Mouse (Mus musculus) hindbrain, embryonic 10.5 days (tissue): ENCODE results near the gene Canx. TPM values are rescaled to one million over a fixed set of nuclear protein-coding genes. Genes with fewer than 3 reads are reported as not detected.

ENCODE experiments used
- DNase-seq: peaks from one replicate; pipeline ENCODE4 v3.0.0-alpha.2; 2017; ENCODE audit warnings: low spot score
- H3K27ac ChIP-seq: fragments of 300-500 bp; sonication (generic); 2 replicates; pipeline ENCODE4 v1.5.1; 2016; ENCODE audit warnings: mild to moderate bottlenecking, moderate library complexity
- H3K27me3 ChIP-seq: fragments of 300-500 bp; sonication (generic); 2 replicates; pipeline ENCODE4 v1.6.1; 2016; ENCODE audit warnings: mild to moderate bottlenecking; ENCODE audit not compliant: poor library complexity, insufficient read depth, severe bottlenecking
- H3K36me3 ChIP-seq: fragments of 300-500 bp; sonication (generic); 2 replicates; pipeline ENCODE4 v1.6.1; 2016; ENCODE audit warnings: mild to moderate bottlenecking, moderate library complexity
- H3K4me1 ChIP-seq: fragments of 300-500 bp; sonication (generic); replicated peaks from 2 replicates; pipeline ENCODE4 v1.6.1; 2016; ENCODE audit warnings: mild to moderate bottlenecking
- H3K4me3 ChIP-seq: fragments of 300-500 bp; sonication (generic); 2 replicates; pipeline ENCODE4 v1.5.1; 2016; ENCODE audit warnings: mild to moderate bottlenecking, moderate library complexity
- H3K9me3 ChIP-seq: fragments of 300-500 bp; sonication (generic); 2 replicates; pipeline ENCODE4 v1.6.1; 2016; ENCODE audit warnings: mild to moderate bottlenecking, moderate library complexity
- WGBS: fragments of 180-500 bp; shearing (Covaris S2); methylation state at CpG from one replicate; pipeline ENCODE4 v1.1.7; 2016; 5-methylcytosine and 5-hydroxymethylcytosine counted together
- polyA plus RNA-seq: library from polyadenylated mRNA; unstranded; fragments of >200 nt; fragmentation: Nextera tagmentation; extraction: Ambion mirVana; gene quantifications from 2 replicates; pipeline ENCODE4 v1.2.1, GENCODE M21; 2016

Canx gene
- polyA plus RNA-seq, 1 experiment from 2014 or later = 242 TPM

- Histone ChIP-seq H3K4me3 (peak overlapping the region; percentile 65), H3K27me3 (peaks cover 45% of the 10 kb centered on the region), H3K27ac (peak overlapping the region; percentile 83), H3K36me3 (no peaks in the 10 kb centered on the region), H3K4me1 (peaks cover 10% of the 10 kb centered on the region), H3K9me3 (no peaks in the 10 kb centered on the region)
- peak; percentile 67 for DNase-seq
- WGBS = 2% methylated on average over 74 of the region's 74 CpGs
Measured at GRCm38 (mm10) chr11:50358950-50359861, 33.7 kb upstream of the Canx start.

GRCm38 (mm10) chr11:50355395-50355794 is 29.9 kb upstream of the Canx start:
- Histone ChIP-seq H3K4me1 (peaks cover 10% of the 10 kb centered on the region), H3K9me3 (no peaks in the 10 kb centered on the region), H3K27me3 (peaks cover 25% of the 10 kb centered on the region), H3K36me3 (no peaks in the 10 kb centered on the region), H3K27ac (no peak overlapping the region), H3K4me3 (no peak overlapping the region)
- 61% methylated on average over 1 of the region's 1 CpGs for WGBS
- no peak for DNase-seq

GRCm38 (mm10) chr11:50354851-50355250 is 29.4 kb upstream of the Canx start:
- Histone ChIP-seq H3K9me3 (no peaks in the 10 kb centered on the region), H3K27ac (no peak overlapping the region), H3K4me1 (peaks cover 10% of the 10 kb centered on the region), H3K4me3 (no peak overlapping the region), H3K36me3 (no peaks in the 10 kb centered on the region), H3K27me3 (peaks cover 23% of the 10 kb centered on the region)
- WGBS = 77% methylated on average over 3 of the region's 3 CpGs
- DNase-seq = no peak

GRCm38 (mm10) chr11:50354162-50354561 is 28.7 kb upstream of the Canx start, which contains the start of gene Cby3:
Cby3 (plus strand) TSS chr11:50354462.
- Histone ChIP-seq H3K27ac (no peak within 1 kb of the TSS), H3K4me3 (no peak within 1 kb of the TSS), H3K27me3 (peaks cover 18% of the 10 kb centered on the region), H3K36me3 (no peaks in the 10 kb centered on the region), H3K4me1 (peaks cover 5% of the 10 kb centered on the region), H3K9me3 (no peaks in the 10 kb centered on the region)
- DNase-seq = no peak

GRCm38 (mm10) chr11:50352177-50352576 is 26.7 kb upstream of the Canx start:
- Histone ChIP-seq H3K27me3 (no peaks in the 10 kb centered on the region), H3K4me1 (no peaks in the 10 kb centered on the region), H3K27ac (no peak overlapping the region), H3K4me3 (no peak overlapping the region), H3K9me3 (no peaks in the 10 kb centered on the region), H3K36me3 (no peaks in the 10 kb centered on the region)
- no peak for DNase-seq
- WGBS = 88% methylated on average over 2 of the region's 2 CpGs

GRCm38 (mm10) chr11:50346256-50347032 is 21.0 kb upstream of the Canx start:
- no peak for DNase-seq
- H3K9me3 ChIP-seq = no peaks in the 10 kb centered on the region
- WGBS = 92% methylated on average over 9 of the region's 9 CpGs
- no peaks in the 10 kb centered on the region for H3K4me1 ChIP-seq
- H3K36me3 ChIP-seq = no peaks in the 10 kb centered on the region
- no peak overlapping the region for H3K27ac ChIP-seq
- H3K27me3 ChIP-seq = no peaks in the 10 kb centered on the region
- H3K4me3 ChIP-seq = no peak overlapping the region

- Histone ChIP-seq H3K36me3 (no peaks in the 10 kb centered on the region), H3K27ac (no peak overlapping the region), H3K4me3 (no peak overlapping the region), H3K9me3 (no peaks in the 10 kb centered on the region), H3K4me1 (no peaks in the 10 kb centered on the region), H3K27me3 (no peaks in the 10 kb centered on the region)
- DNase-seq = no peak
- WGBS = 87% methylated on average over 4 of the region's 4 CpGs
Measured at GRCm38 (mm10) chr11:50345486-50345885, 20.0 kb upstream of the Canx start.

GRCm38 (mm10) chr11:50336891-50337290 is 11.4 kb upstream of the Canx start:
- Histone ChIP-seq H3K9me3 (no peaks in the 10 kb centered on the region), H3K36me3 (no peaks in the 10 kb centered on the region), H3K4me3 (no peak overlapping the region), H3K27ac (no peak overlapping the region), H3K4me1 (no peaks in the 10 kb centered on the region), H3K27me3 (no peaks in the 10 kb centered on the region)
- 82% methylated on average over 4 of the region's 4 CpGs for WGBS
- DNase-seq = no peak

GRCm38 (mm10) chr11:50336126-50336525 is 10.7 kb upstream of the Canx start:
- H3K36me3 ChIP-seq = no peaks in the 10 kb centered on the region
- H3K4me1 ChIP-seq = no peaks in the 10 kb centered on the region
- H3K4me3 ChIP-seq = no peak overlapping the region
- H3K27ac ChIP-seq = no peak overlapping the region
- DNase-seq = no peak
- no peaks in the 10 kb centered on the region for H3K27me3 ChIP-seq
- WGBS = 50% methylated on average over 1 of the region's 1 CpGs
- H3K9me3 ChIP-seq = no peaks in the 10 kb centered on the region

GRCm38 (mm10) chr11:50333181-50333580 is 7.7 kb upstream of the Canx start:
- no peak for DNase-seq
- H3K4me1 ChIP-seq = no peaks in the 10 kb centered on the region
- no peaks in the 10 kb centered on the region for H3K9me3 ChIP-seq
- no peaks in the 10 kb centered on the region for H3K27me3 ChIP-seq
- WGBS = 90% methylated on average over 3 of the region's 3 CpGs
- H3K4me3 ChIP-seq = no peak overlapping the region
- peaks cover 11% of the 10 kb centered on the region for H3K36me3 ChIP-seq
- H3K27ac ChIP-seq = no peak overlapping the region

- no peak for DNase-seq
- Histone ChIP-seq H3K27me3 (no peaks in the 10 kb centered on the region), H3K36me3 (peaks cover 13% of the 10 kb centered on the region), H3K27ac (no peak overlapping the region), H3K4me3 (no peak overlapping the region), H3K4me1 (peaks cover 12% of the 10 kb centered on the region), H3K9me3 (no peaks in the 10 kb centered on the region)
- 91% methylated on average over 1 of the region's 1 CpGs for WGBS
Measured at GRCm38 (mm10) chr11:50329378-50329777, 3.9 kb upstream of the Canx start.

GRCm38 (mm10) chr11:50328075-50328625 is 2.7 kb upstream of the Canx start:
- Histone ChIP-seq H3K4me3 (no peak overlapping the region), H3K4me1 (peaks cover 23% of the 10 kb centered on the region), H3K9me3 (no peaks in the 10 kb centered on the region), H3K27me3 (no peaks in the 10 kb centered on the region), H3K36me3 (peaks cover 20% of the 10 kb centered on the region), H3K27ac (no peak overlapping the region)
- DNase-seq = no peak
- WGBS = 90% methylated on average over 3 of the region's 3 CpGs
